In genomic region chrX:43122001-43122400, GRCm38 (mm10) we compare ENCODE assay signal across 22 mouse cellular contexts.
DNase-seq lines count a peak whose midpoint lies in the region; ATAC-seq lines count a peak whose summit lies in the region.
"Had no signal": no experiment of that assay in that cellular context is flagged by ENCODE, and none has a peak within 500 bp of the region (broad histone marks: within the 10 kb centered on the region; RNA-seq: fewer than 3 reads in every experiment).

No protein-coding gene starts in this region.

- H3K27me3 ChIP-seq in embryonic facial prominence, embryonic 10.5 days (replicated peaks; ENCODE audit: low read depth, poor library complexity, severe bottlenecking) = no peaks in the 10 kb centered on the region
- H3K27me3 ChIP-seq in midbrain, embryonic 15.5 days (replicated peaks) = no peaks in the 10 kb centered on the region
- H3K27me3 ChIP-seq: embryonic facial prominence, embryonic 13.5 days; forebrain, embryonic 12.5 days; forebrain, embryonic 15.5 days; hindbrain, embryonic 12.5 days; hindbrain, embryonic 15.5 days had no signal

- H3K36me3 ChIP-seq in embryonic facial prominence, embryonic 10.5 days (replicated peaks) = no peaks in the 10 kb centered on the region
- H3K36me3 ChIP-seq in midbrain, embryonic 15.5 days (replicated peaks) = no peaks in the 10 kb centered on the region
- H3K36me3 ChIP-seq: embryonic facial prominence, embryonic 13.5 days; forebrain, embryonic 12.5 days; forebrain, embryonic 15.5 days; hindbrain, embryonic 12.5 days; hindbrain, embryonic 15.5 days had no signal

- H3K4me2 ChIP-seq in midbrain, embryonic 15.5 days = no peak overlapping the region
- H3K4me2 ChIP-seq: embryonic facial prominence, embryonic 13.5 days; forebrain, embryonic 12.5 days; forebrain, embryonic 15.5 days; heart, embryonic 11.5 days; hindbrain, embryonic 12.5 days; hindbrain, embryonic 15.5 days had no signal

- peak; percentile 60 for DNase-seq in brain, adult 2 months (ENCODE audit: low read depth, low spot score)
- peak; percentile 12 to 31 for DNase-seq in cerebellum, adult 18-20 months
- peak; percentile 69 for DNase-seq in cerebellum, adult 9-10 months
- DNase-seq in cerebellum, postnatal 14 days = peak; percentile 9 to 48
- DNase-seq in ovary, postnatal 36 days (ENCODE audit: low spot score) = no peak
- no peak for DNase-seq in embryonic facial prominence, embryonic 10.5 days (ENCODE audit: low spot score)
- DNase-seq in thymus, postnatal 36 days = no peak
- DNase-seq: adrenal gland, adult 2 months; adrenal gland, postnatal 14 days; gastrocnemius, postnatal 36 days; heart, adult 11 months; kidney, adult 2 months had no signal

- ATAC-seq in midbrain, embryonic 15.5 days (replicated peaks) = no peak
- ATAC-seq: CD4-positive, CD25-positive, alpha-beta regulatory T cell, adult 4 months; forebrain, embryonic 15.5 days; intestine, postnatal 0 days had no signal

- 81% methylated on average over 1 of the region's 1 CpGs for WGBS in embryonic facial prominence, embryonic 10.5 days
- 82% methylated on average over 1 of the region's 1 CpGs for WGBS in midbrain, embryonic 15.5 days

- H3K27ac ChIP-seq in embryonic facial prominence, embryonic 10.5 days (replicated peaks) = no peak overlapping the region
- no peak overlapping the region for H3K27ac ChIP-seq in midbrain, embryonic 15.5 days
- H3K27ac ChIP-seq: embryonic facial prominence, embryonic 13.5 days; forebrain, embryonic 12.5 days; forebrain, embryonic 15.5 days; hindbrain, embryonic 12.5 days; hindbrain, embryonic 15.5 days had no signal

- no peaks in the 10 kb centered on the region for H3K9me3 ChIP-seq in embryonic facial prominence, embryonic 10.5 days
- H3K9me3 ChIP-seq in midbrain, embryonic 15.5 days = no peaks in the 10 kb centered on the region
- H3K9me3 ChIP-seq: embryonic facial prominence, embryonic 13.5 days; forebrain, embryonic 12.5 days; forebrain, embryonic 15.5 days; hindbrain, embryonic 12.5 days; hindbrain, embryonic 15.5 days had no signal

- no peak overlapping the region for H3K9ac ChIP-seq in midbrain, embryonic 15.5 days
- H3K9ac ChIP-seq: embryonic facial prominence, embryonic 13.5 days; forebrain, embryonic 12.5 days; forebrain, embryonic 15.5 days; hindbrain, embryonic 12.5 days; hindbrain, embryonic 15.5 days had no signal

- no peaks in the 10 kb centered on the region for H3K4me1 ChIP-seq in embryonic facial prominence, embryonic 10.5 days
- H3K4me1 ChIP-seq in midbrain, embryonic 15.5 days = no peaks in the 10 kb centered on the region
- H3K4me1 ChIP-seq: embryonic facial prominence, embryonic 13.5 days; forebrain, embryonic 12.5 days; forebrain, embryonic 15.5 days; hindbrain, embryonic 12.5 days; hindbrain, embryonic 15.5 days had no signal

- H3K4me3 ChIP-seq in embryonic facial prominence, embryonic 10.5 days = no peak overlapping the region
- no peak overlapping the region for H3K4me3 ChIP-seq in midbrain, embryonic 15.5 days
- H3K4me3 ChIP-seq: embryonic facial prominence, embryonic 13.5 days; erythroblast, embryonic 14.5 days; forebrain, embryonic 12.5 days; forebrain, embryonic 15.5 days; hindbrain, embryonic 12.5 days; hindbrain, embryonic 15.5 days had no signal

Comparison
In these comparisons a context has a peak if more than half of its experiments do, and no peak if none do; other contexts are left out.
1. DNase-seq: peak in brain, adult 2 months (single experiment), cerebellum, adult 18-20 months (2 of 2), cerebellum, adult 9-10 months (single experiment) and cerebellum, postnatal 14 days (2 of 2); none in ovary, postnatal 36 days (single experiment), embryonic facial prominence, embryonic 10.5 days (single experiment) and thymus, postnatal 36 days (0 of 2).